Comparison of ENCODE assay signal across 8 mouse cellular contexts in genomic region chr3:148729242-148729680, GRCm38 (mm10).
DNase-seq lines count a peak whose midpoint lies in the region; ATAC-seq and TF ChIP-seq lines count a peak whose summit lies in the region.

No protein-coding gene starts in this region.

- ATAC-seq in lung, postnatal 0 days, result no peak
- no peak for ATAC-seq in intestine, postnatal 0 days

- no peak overlapping the region for H3K4me3 ChIP-seq in lung, postnatal 0 days (ENCODE audit: low read depth, low read length)
- H3K4me3 ChIP-seq in intestine, postnatal 0 days (ENCODE audit: low read depth, low read length), result no peak overlapping the region

- H3K27me3 ChIP-seq in lung, postnatal 0 days (replicated peaks; ENCODE audit: insufficient read depth, low read length), result no peaks in the 10 kb centered on the region
- H3K27me3 ChIP-seq in intestine, postnatal 0 days (replicated peaks; ENCODE audit: control insufficient read depth, insufficient read depth, low read length), result no peaks in the 10 kb centered on the region

- 45% methylated on average over 7 of the region's 7 CpGs for WGBS in lung, postnatal 0 days
- 61% methylated on average over 7 of the region's 7 CpGs for WGBS in intestine, postnatal 0 days

- H3K9ac ChIP-seq in lung, postnatal 0 days (replicated peaks; ENCODE audit: low read depth), result no peak overlapping the region
- H3K9ac ChIP-seq in intestine, postnatal 0 days (ENCODE audit: low read depth, low read length), result no peak overlapping the region

- H3K27ac ChIP-seq in lung, postnatal 0 days (ENCODE audit: low read length), result no peak overlapping the region
- H3K27ac ChIP-seq in intestine, postnatal 0 days (ENCODE audit: low read depth, low read length), result no peak overlapping the region

- 0 out of 2 replicates have a peak, but pooled peaks cover 3% of the 10 kb centered on the region for H3K4me1 ChIP-seq in lung, postnatal 0 days (ENCODE audit: insufficient read depth, low read depth, low read length)
- H3K4me1 ChIP-seq in intestine, postnatal 0 days (replicated peaks; ENCODE audit: control insufficient read depth, insufficient read depth, low read length), result 0 out of 2 replicates have a peak, but pooled peaks cover 5% of the 10 kb centered on the region

- DNase-seq in adrenal gland, adult (ENCODE audit: inconsistent age in 2 of 2, low spot score in 1 of 2), result peak; percentile 6 to 38
- no peak for DNase-seq in adrenal gland, postnatal 25 days
- peak; percentile 7 for DNase-seq in ovary, postnatal 36 days (ENCODE audit: low spot score)
- no peak for DNase-seq in ovary, adult 18-20 months (ENCODE audit: low spot score)
- peak; percentile 14 for DNase-seq in lung, postnatal 0 days (ENCODE audit: low spot score)
- DNase-seq in spleen, postnatal 4 days (ENCODE audit: low spot score in 2 of 2), result peak; percentile 36 to 64
- DNase-seq in cerebellum, postnatal 4 days (ENCODE audit: low spot score in 2 of 2), result no peak

- no peak for TF ChIP-seq CTCF in lung, postnatal 0 days (IDR thresholded peaks at IDR 0.05)
- no peak for TF ChIP-seq CTCF in intestine, postnatal 0 days (IDR thresholded peaks at IDR 0.05; ENCODE audit: low read depth)

- H3K36me3 ChIP-seq in lung, postnatal 0 days (ENCODE audit: insufficient read depth, low read length), result no peaks in the 10 kb centered on the region
- no peaks in the 10 kb centered on the region for H3K36me3 ChIP-seq in intestine, postnatal 0 days (ENCODE audit: control insufficient read depth, insufficient read depth)

- TF ChIP-seq EP300 in lung, postnatal 0 days (IDR thresholded peaks at IDR 0.05), result no peak

- H3K9me3 ChIP-seq in lung, postnatal 0 days (ENCODE audit: low read length), result no peaks in the 10 kb centered on the region
- H3K9me3 ChIP-seq in intestine, postnatal 0 days (ENCODE audit: control insufficient read depth), result no peaks in the 10 kb centered on the region

- H3K4me2 ChIP-seq in lung, postnatal 0 days (replicated peaks; ENCODE audit: low read depth, low read length), result no peak overlapping the region
- no peak overlapping the region for H3K4me2 ChIP-seq in intestine, postnatal 0 days (replicated peaks; ENCODE audit: low read depth)

Comparison
In these comparisons a context has a peak if more than half of its experiments do, and no peak if none do; other contexts are left out.
1. DNase-seq: peak in adrenal gland, adult (2 of 2), ovary, postnatal 36 days (single experiment), lung, postnatal 0 days (single experiment) and spleen, postnatal 4 days (2 of 2); none in adrenal gland, postnatal 25 days (single experiment), ovary, adult 18-20 months (single experiment) and cerebellum, postnatal 4 days (0 of 2).